Mouse (Mus musculus) E14TG2a.4 (cell line): Measurements from ENCODE around the gene Rsph1.

Experiments used
- H3K27me3 ChIP-seq: 2 replicates; pipeline ENCODE4 v1.6.1; 2014; ENCODE audit warnings: low read length, control low read depth; ENCODE audit not compliant: insufficient read depth
- H3K36me3 ChIP-seq: 2 replicates; pipeline ENCODE4 v1.6.1; 2014; ENCODE audit warnings: low read length, control low read depth; ENCODE audit not compliant: insufficient read depth
- H3K4me1 ChIP-seq: replicated peaks from 2 replicates; pipeline ENCODE4 v1.6.1; 2014; ENCODE audit warnings: low read depth, low read length, control low read depth
- H3K4me3 ChIP-seq: replicated peaks from 2 replicates; pipeline ENCODE4 v1.5.1; 2014; ENCODE audit warnings: mild to moderate bottlenecking, low read length
- H3K9me3 ChIP-seq: 2 replicates; pipeline ENCODE4 v1.6.1; 2014; ENCODE audit warnings: low read length, control low read depth
- CTCF ChIP-seq: conservative IDR thresholded peaks from 2 replicates; pipeline ENCODE4 v1.5.1; 2014; ENCODE audit warnings: low read length
- NANOG ChIP-seq: IDR thresholded peaks from 2 replicates; pipeline ENCODE4 v1.6.1; 2014; ENCODE audit warnings: borderline replicate concordance, low read length, mixed read lengths
- POU5F1 ChIP-seq: IDR thresholded peaks from 2 replicates; pipeline ENCODE4 v1.6.1; 2014; ENCODE audit warnings: low read length, borderline replicate concordance

The Rsph1 gene

GRCm38 (mm10) chr17:31207771-31208334 is 69.3 kb downstream of the Rsph1 start, which contains the start of gene Ubash3a:
TSS of gene Ubash3a (plus strand) at chr17:31207873.
- peaks cover 30% of the 10 kb centered on the region for H3K4me1 ChIP-seq
- H3K4me3 ChIP-seq = no peak within 1 kb of the TSS
- TF ChIP-seq NANOG = no peak
- TF ChIP-seq POU5F1 = no peak
- TF ChIP-seq CTCF = no peak
- H3K36me3 ChIP-seq = no peaks in the 10 kb centered on the region
- no peaks in the 10 kb centered on the region for H3K27me3 ChIP-seq
- H3K9me3 ChIP-seq = no peaks in the 10 kb centered on the region
